Mouse (Mus musculus) midbrain, embryonic 10.5 days (tissue): ENCODE measurements around the gene Prkcq. TPM values are rescaled to one million over a fixed set of nuclear protein-coding genes. Genes with fewer than 3 reads are reported as not detected.

Source experiments
- DNase-seq: peaks from one replicate; pipeline ENCODE4 v3.0.0-alpha.2; 2017; ENCODE audit warnings: low spot score
- H3K27ac ChIP-seq: fragments of 300-500 bp; sonication (generic); replicated peaks from 2 replicates; pipeline ENCODE4 v1.5.1; 2016; ENCODE audit warnings: mild to moderate bottlenecking
- H3K27me3 ChIP-seq: fragments of 300-500 bp; sonication (generic); 2 replicates; pipeline ENCODE4 v1.6.1; 2016; ENCODE audit warnings: low read depth, mild to moderate bottlenecking; ENCODE audit not compliant: poor library complexity, severe bottlenecking
- H3K36me3 ChIP-seq: fragments of 300-500 bp; sonication (generic); 2 replicates; pipeline ENCODE4 v1.6.1; 2016; ENCODE audit warnings: mild to moderate bottlenecking, moderate library complexity
- H3K4me1 ChIP-seq: fragments of 300-500 bp; sonication (generic); 2 replicates; pipeline ENCODE4 v1.6.1; 2016
- H3K4me3 ChIP-seq: fragments of 300-500 bp; sonication (generic); 2 replicates; pipeline ENCODE4 v1.5.1; 2016; ENCODE audit warnings: mild to moderate bottlenecking, moderate library complexity
- H3K9me3 ChIP-seq: fragments of 300-500 bp; sonication (generic); replicated peaks from 2 replicates; pipeline ENCODE4 v1.6.1; 2016; ENCODE audit warnings: mild to moderate bottlenecking
- WGBS: fragments of 180-500 bp; shearing (Covaris S2); methylation state at CpG from one replicate; pipeline ENCODE4 v1.1.7; 2016; 5-methylcytosine and 5-hydroxymethylcytosine counted together
- polyA plus RNA-seq: library from polyadenylated mRNA; unstranded; fragments of >200 nt; fragmentation: Nextera tagmentation; extraction: Ambion mirVana; gene quantifications from 2 replicates; pipeline ENCODE4 v1.2.1, GENCODE M21; 2016

Prkcq gene
- polyA plus RNA-seq, 1 experiment from 2014 or later: 1.8 TPM

DNA sequence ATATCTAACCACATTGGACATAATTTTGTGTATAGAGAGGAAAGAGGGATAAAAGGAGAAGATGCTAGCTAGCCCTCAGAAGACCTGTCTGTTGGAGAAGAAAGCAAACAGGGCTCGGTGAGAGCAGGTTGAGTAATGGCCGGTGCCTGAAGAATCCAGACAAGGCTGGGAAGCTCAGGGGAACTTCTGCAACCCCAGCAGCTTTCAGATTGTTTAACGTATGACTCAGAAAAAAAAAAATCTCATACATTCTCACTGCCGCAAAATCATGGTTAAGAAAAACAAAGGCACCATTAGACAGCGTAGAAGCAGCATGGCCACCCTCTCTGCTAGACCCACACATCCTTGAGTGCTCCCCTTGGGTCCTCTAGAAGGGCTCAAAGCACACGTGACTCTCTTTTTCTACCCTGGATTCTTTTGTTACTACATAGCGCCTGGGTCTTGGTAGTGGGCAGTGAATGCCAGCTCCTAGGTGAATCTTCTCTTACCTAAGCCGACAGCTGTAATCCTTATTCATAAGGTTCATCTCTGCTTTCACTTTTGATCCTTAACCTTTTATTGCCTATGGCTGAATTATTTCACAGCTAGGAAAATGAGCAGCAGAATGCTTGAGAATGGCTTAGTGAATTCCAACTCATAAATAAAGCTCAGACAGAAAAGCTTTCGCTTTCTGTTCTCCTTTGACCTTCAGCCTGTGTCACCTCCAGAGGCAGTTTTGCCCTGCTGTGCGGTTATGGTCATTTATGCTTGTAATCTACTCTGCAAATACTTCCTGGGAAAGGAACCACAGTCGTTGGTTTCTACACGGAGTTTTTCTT, 20.6 kb downstream of the Prkcq start:
- WGBS: 76% methylated on average over 12 of the region's 12 CpGs
- no peaks in the 10 kb centered on the region for H3K9me3 ChIP-seq
- no peak overlapping the region for H3K4me3 ChIP-seq

DNA sequence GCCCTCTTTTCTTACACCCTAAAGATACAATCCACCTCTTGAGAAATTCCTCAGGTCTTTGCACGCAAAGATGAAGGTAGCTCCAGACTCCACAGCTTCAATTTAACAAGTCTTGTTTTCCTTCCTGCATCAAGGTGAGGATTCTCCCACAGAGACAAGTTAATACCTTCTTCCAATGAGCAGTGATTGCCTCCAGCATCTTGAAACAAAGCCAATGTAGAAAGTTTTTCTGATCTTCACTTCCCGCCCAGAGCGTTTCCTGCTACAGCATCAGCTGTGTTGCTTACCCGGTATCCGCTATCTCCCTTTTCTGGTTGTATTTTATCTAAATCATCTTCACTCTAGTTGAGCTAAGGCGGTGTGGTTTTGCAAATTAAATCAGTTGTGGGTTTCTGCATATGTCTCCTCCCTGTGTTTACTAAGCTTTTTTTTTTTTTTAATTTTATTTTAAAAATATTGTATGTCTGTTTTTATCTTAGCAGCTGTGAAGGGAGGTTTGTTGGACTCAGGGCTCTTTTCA, 21.3 kb downstream of the Prkcq start:
- Histone ChIP-seq H3K27me3 (peaks cover 11% of the 10 kb centered on the region; the same call in 1 of the 2 replicates), H3K4me1 (no peaks in the 10 kb centered on the region), H3K36me3 (no peaks in the 10 kb centered on the region), H3K4me3 (no peak overlapping the region), H3K27ac (no peak overlapping the region), H3K9me3 (no peaks in the 10 kb centered on the region)
- DNase-seq: no peak
- 97% methylated on average over 6 of the region's 6 CpGs for WGBS

More for the DNA sequence above, 20.6 kb downstream of the Prkcq start:
- Histone ChIP-seq H3K27ac (no peak overlapping the region), H3K36me3 (no peaks in the 10 kb centered on the region), H3K27me3 (peaks cover 16% of the 10 kb centered on the region), H3K4me1 (no peaks in the 10 kb centered on the region)
- DNase-seq: no peak

DNA sequence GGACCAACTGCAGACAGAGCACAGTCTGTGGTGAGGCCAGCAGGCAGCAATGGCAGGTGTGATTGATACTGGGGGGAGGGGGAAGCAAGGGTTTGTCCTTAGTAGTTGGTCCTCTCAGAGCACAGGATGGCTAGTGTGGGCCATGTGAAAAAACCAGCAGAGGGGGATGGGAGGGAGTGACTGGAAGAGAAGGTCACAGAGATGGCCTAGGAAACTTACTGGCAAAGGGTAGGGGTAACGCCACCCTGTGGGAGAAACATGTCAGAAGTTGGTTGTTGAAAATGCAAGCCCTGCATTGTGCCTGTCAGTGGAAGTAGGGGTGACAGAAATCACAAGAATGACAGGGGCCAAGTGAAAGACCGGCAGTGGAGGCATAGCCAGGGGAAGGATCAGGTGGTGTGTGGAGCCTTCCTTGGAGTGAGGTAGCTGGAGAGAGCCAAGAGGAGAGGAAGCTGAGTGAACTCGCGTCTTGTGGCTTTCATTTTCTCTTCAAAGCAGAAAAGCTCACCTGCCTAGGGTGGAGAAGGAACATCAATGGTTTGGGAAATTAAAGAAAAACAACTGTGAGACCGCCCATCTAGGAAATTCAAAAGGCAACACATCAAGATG, 22.9 kb downstream of the Prkcq start:
- 83% methylated on average over 5 of the region's 5 CpGs for WGBS
- no peak for DNase-seq
- no peak overlapping the region for H3K27ac ChIP-seq
- H3K27me3 ChIP-seq: no peaks in the 10 kb centered on the region
- no peaks in the 10 kb centered on the region for H3K36me3 ChIP-seq
- no peak overlapping the region for H3K4me3 ChIP-seq
- no peaks in the 10 kb centered on the region for H3K9me3 ChIP-seq
- H3K4me1 ChIP-seq: no peaks in the 10 kb centered on the region

DNA sequence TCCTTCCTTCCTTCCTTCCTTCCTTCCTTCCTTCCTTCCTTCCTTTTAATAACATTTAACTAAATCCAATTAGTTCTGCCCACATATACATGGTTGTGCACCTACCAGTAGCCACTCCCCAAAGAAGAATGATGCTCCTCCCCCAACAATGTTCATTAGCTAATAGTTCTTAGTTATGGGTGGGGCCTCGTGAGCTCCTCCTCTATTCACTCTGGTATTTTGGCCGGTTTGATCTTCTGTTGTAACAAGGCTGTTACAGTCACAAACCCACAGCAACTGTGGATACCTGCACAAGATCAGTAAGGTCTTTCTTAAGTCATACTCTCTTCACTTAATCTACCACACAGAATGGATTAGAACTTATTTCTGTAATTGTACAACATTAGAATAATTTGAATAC, 24.2 kb downstream of the Prkcq start:
- H3K4me3 ChIP-seq: no peak overlapping the region
- DNase-seq: no peak
- H3K36me3 ChIP-seq: no peaks in the 10 kb centered on the region
- no peaks in the 10 kb centered on the region for H3K9me3 ChIP-seq
- WGBS: 86% methylated on average over 2 of the region's 2 CpGs
- no peaks in the 10 kb centered on the region for H3K4me1 ChIP-seq
- no peak overlapping the region for H3K27ac ChIP-seq
- H3K27me3 ChIP-seq: no peaks in the 10 kb centered on the region

DNA sequence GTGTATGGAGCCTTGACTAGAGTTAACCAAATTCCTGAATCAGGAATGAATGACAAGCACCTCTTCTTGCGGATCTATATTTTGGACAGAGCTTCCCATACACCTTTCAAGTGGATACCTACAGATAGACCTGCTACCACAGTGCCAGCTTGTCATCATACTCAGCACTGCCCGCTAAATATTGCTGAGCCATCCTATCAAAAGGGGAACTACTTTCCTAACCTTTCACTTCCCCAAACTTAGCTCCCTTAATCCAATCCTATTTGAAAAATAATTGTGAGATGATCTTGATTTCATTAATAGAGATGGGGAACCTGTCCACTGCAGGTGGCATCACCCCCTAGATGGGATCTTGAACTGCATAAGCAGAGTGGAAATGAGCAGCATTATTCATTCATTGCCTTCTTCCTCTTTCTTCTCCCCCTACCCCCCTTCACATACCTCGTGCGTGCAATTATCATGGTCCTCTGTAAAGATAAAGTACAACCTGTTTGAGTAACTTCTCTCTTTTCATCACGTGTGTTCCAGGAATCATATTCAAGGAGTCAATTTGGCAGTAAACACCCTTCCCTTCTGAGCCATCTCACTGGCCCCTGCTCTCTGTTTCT, 25.1 kb downstream of the Prkcq start:
- Histone ChIP-seq H3K36me3 (no peaks in the 10 kb centered on the region), H3K27ac (no peak overlapping the region), H3K9me3 (no peaks in the 10 kb centered on the region), H3K27me3 (no peaks in the 10 kb centered on the region), H3K4me3 (no peak overlapping the region), H3K4me1 (no peaks in the 10 kb centered on the region)
- 93% methylated on average over 5 of the region's 5 CpGs for WGBS
- DNase-seq: no peak

DNA sequence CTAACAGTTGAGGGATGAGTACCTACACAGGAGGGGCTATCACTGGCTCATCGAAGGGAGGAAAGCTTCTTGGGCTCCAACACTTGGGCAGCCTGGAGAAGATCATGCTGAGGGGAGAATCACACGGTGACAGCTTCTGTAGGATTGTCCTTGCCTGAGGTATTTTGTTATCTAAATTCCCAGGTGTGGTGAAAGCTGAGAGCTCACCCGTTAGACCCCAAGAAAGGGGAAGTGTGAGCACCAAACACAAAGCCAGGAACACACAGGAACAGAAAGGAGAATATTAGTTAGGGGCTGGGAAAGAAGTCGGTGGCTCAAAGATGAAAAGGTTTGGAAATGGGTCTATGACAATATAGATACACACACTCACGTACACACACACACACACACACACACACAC, 27.7 kb downstream of the Prkcq start:
- no peak for DNase-seq
- Histone ChIP-seq H3K4me1 (no peaks in the 10 kb centered on the region), H3K9me3 (no peaks in the 10 kb centered on the region), H3K36me3 (no peaks in the 10 kb centered on the region), H3K4me3 (no peak overlapping the region), H3K27me3 (no peaks in the 10 kb centered on the region), H3K27ac (no peak overlapping the region)
- 82% methylated on average over 5 of the region's 5 CpGs for WGBS

DNA sequence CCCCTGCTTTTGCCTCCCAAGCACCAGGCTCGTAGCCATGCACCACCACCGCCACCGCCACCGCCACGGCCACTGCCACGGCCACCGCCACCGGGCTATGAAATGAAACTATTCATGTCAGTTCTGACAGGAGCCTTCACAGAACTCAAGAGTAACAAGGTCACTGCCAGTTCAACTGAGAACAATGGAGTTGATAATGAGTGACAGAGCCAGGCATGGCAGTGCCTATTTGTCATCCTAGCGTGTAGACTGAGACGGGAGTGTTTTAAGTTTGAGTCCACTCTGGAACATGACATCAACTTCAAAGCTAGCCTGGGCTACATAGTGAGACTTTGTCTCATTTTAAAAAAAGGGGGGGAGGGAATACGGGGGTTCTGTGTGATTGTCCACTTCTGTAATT, 30.9 kb downstream of the Prkcq start:
- no peaks in the 10 kb centered on the region for H3K4me1 ChIP-seq
- no peak for DNase-seq
- H3K27ac ChIP-seq: no peak overlapping the region
- no peaks in the 10 kb centered on the region for H3K9me3 ChIP-seq
- H3K27me3 ChIP-seq: no peaks in the 10 kb centered on the region
- WGBS: 93% methylated on average over 11 of the region's 11 CpGs
- no peaks in the 10 kb centered on the region for H3K36me3 ChIP-seq
- H3K4me3 ChIP-seq: no peak overlapping the region

DNA sequence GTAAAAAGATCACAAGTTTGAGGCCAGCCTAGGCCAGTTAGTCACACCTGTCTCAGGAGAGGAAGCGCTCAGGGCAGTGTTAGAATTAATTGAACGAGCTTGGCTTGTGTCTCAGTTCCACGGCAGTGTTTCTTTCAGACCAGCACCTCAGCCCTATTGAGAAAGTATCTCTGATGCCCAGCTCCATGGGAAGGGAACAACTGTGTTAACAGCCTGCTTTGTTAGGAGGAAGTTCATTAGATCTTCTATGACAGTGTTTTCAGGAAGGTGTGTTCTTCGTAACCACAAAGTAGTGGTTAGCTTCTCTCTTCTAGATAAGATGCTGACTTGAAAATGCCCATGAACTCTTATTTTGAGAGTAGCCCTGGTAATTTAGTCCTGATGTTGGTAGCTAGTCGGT, 31.4 kb downstream of the Prkcq start:
- no peak for DNase-seq
- WGBS: 86% methylated on average over 5 of the region's 5 CpGs
- no peaks in the 10 kb centered on the region for H3K36me3 ChIP-seq
- no peaks in the 10 kb centered on the region for H3K9me3 ChIP-seq
- H3K27me3 ChIP-seq: no peaks in the 10 kb centered on the region
- no peak overlapping the region for H3K27ac ChIP-seq
- H3K4me3 ChIP-seq: no peak overlapping the region
- no peaks in the 10 kb centered on the region for H3K4me1 ChIP-seq

DNA sequence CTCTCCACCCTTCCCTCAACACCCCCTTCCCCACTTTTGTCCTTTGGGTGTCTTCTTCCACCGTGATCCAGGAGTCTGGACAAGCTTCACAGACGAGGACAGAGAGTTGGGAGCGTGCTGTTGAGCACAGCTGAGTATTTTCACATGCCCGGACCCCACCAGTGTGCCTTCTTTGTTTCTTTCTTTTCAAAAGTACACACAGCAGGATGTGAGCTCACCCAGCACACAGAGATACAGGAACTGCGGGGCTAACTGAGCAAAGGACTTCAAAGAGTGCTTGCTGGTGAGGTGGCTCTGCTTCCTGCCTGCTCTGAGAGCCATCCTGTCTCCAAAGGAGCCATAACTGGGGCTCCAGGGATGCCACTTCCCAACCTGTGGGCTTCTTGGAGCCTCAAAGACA, 32.3 kb downstream of the Prkcq start:
- H3K9me3 ChIP-seq: no peaks in the 10 kb centered on the region
- 74% methylated on average over 5 of the region's 5 CpGs for WGBS
- DNase-seq: no peak
- no peaks in the 10 kb centered on the region for H3K36me3 ChIP-seq
- no peak overlapping the region for H3K27ac ChIP-seq
- no peaks in the 10 kb centered on the region for H3K27me3 ChIP-seq
- H3K4me3 ChIP-seq: no peak overlapping the region
- H3K4me1 ChIP-seq: no peaks in the 10 kb centered on the region

DNA sequence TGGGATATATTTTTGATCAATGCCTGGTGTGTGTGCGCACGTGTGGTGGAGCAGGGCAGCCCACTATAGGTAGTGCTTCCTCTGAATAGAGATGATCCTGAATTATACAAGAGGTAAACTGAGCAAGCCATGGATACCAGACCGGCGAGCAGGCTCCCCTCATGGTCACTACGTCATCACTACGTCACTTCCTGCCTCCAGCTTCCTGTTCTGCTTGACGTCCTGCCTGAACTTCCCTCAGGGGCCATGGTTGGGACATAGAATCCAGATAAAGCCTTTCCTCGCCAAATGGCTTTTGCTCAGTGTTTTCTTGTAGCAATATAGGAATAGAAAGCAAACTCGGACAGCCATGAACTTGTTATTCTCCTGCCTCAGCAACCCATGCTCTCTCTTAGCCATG, 33.1 kb downstream of the Prkcq start:
- no peaks in the 10 kb centered on the region for H3K36me3 ChIP-seq
- no peaks in the 10 kb centered on the region for H3K4me1 ChIP-seq
- DNase-seq: no peak
- H3K9me3 ChIP-seq: no peaks in the 10 kb centered on the region
- H3K4me3 ChIP-seq: no peak overlapping the region
- WGBS: 85% methylated on average over 9 of the region's 9 CpGs
- no peaks in the 10 kb centered on the region for H3K27me3 ChIP-seq
- H3K27ac ChIP-seq: no peak overlapping the region

DNA sequence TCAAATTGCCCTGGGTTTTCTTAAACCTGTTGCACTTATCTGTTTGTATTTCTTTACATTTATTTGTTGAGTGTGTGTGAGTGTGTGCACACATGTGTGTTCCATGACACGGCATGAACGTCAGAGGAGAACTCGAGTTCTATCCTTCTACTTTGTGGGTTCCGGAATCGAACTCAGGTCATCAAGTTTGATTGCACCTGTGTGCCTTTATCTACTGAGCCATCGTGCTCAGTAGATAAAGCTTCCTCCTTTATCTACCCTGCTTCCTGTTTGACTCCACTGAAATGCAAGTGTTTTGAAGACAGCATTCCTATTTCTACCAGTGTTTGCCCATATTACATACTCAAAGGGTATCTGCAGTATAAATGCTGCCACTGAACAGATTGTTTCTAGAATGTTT, 33.8 kb downstream of the Prkcq start:
- H3K27ac ChIP-seq: no peak overlapping the region
- 95% methylated on average over 6 of the region's 6 CpGs for WGBS
- no peak for DNase-seq
- H3K4me1 ChIP-seq: no peaks in the 10 kb centered on the region
- H3K27me3 ChIP-seq: no peaks in the 10 kb centered on the region
- H3K9me3 ChIP-seq: no peaks in the 10 kb centered on the region
- no peaks in the 10 kb centered on the region for H3K36me3 ChIP-seq
- H3K4me3 ChIP-seq: no peak overlapping the region

DNA sequence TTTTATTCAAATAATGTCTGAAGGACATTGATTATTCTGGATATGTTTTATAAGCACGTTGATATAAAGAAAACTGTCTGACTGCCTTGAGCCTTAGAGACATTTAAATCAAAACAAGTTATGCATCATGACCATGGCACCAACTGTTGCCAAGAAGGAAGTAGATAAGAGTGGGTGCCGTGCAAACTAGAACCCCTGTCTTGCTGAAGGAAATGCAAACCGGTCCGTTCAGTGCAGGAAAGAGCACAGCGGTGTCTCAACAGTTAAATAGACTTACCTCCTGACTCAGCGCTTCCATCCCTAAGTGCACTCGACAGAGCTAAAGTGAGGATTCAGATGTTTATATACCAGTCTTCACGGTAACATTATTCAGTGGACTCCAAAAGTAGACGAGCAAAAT, 36.4 kb downstream of the Prkcq start:
- WGBS: 88% methylated on average over 9 of the region's 9 CpGs
- Histone ChIP-seq H3K4me3 (no peak overlapping the region), H3K9me3 (no peaks in the 10 kb centered on the region), H3K4me1 (0 out of 2 replicates have a peak, but pooled peaks cover 4% of the 10 kb centered on the region), H3K27me3 (no peaks in the 10 kb centered on the region), H3K36me3 (no peaks in the 10 kb centered on the region), H3K27ac (no peak overlapping the region)
- DNase-seq: no peak

DNA sequence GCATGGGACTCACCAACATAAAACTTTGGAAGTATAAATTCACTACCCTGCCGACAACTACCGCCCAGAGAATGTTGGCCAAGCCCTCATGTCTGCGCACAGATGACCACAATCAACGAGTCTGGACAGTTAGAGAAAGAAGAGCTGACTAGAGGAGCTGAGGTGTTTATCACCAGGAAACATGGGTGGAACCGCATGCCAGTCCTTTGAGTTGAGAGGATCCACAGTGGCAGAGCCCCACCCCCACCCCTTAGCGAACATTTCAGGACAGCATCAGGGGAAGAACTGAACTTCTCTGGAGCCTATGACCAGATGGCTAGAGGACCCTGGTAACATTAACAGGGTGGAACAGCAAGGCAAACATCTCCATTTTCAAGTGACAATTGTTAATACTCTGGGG, 37.4 kb downstream of the Prkcq start:
- Histone ChIP-seq H3K9me3 (no peaks in the 10 kb centered on the region), H3K27ac (no peak overlapping the region), H3K4me3 (no peak overlapping the region), H3K27me3 (no peaks in the 10 kb centered on the region), H3K36me3 (no peaks in the 10 kb centered on the region), H3K4me1 (0 out of 2 replicates have a peak, but pooled peaks cover 4% of the 10 kb centered on the region)
- WGBS: 91% methylated on average over 6 of the region's 6 CpGs
- no peak for DNase-seq
